Mouse (Mus musculus) heart, adult 2 months (tissue): ENCODE measurements around the gene Hoxc11. TPM values are rescaled to one million over a fixed set of nuclear protein-coding genes. Genes with fewer than 3 reads are reported as not detected.

Source experiments
- DNase-seq, 2 experiments: peaks; one replicate each; pipeline ENCODE4 v3.0.0; 2021
- H3K27ac ChIP-seq: fragments of 200-600 bp; 2 replicates; pipeline ENCODE4 v1.8.1; 2022
- H3K27me3 ChIP-seq: fragments of 200-500 bp; 2 replicates; pipeline ENCODE4 v1.6.1; 2012; ENCODE audit warnings: mild to moderate bottlenecking, low read length, inconsistent platforms, mixed read lengths; ENCODE audit not compliant: control insufficient read depth, insufficient read depth
- H3K36me3 ChIP-seq: fragments of 200-500 bp; 2 replicates; pipeline ENCODE4 v1.6.1; 2012; ENCODE audit warnings: low read length, inconsistent platforms; ENCODE audit not compliant: control insufficient read depth, insufficient read depth
- H3K4me1 ChIP-seq: fragments of 200-500 bp; 2 replicates; pipeline ENCODE4 v1.6.1; 2011; ENCODE audit warnings: low read length; ENCODE audit not compliant: control insufficient read depth, insufficient read depth
- H3K4me3 ChIP-seq: fragments of 200-600 bp; 2 replicates; pipeline ENCODE4 v1.8.1; 2022
- H3K79me2 ChIP-seq: fragments of 200-500 bp; replicated peaks from 2 replicates; pipeline ENCODE4 v1.6.1; 2012; ENCODE audit warnings: mild to moderate bottlenecking, inconsistent platforms, low read length, moderate library complexity, mixed read lengths; ENCODE audit not compliant: control insufficient read depth, insufficient read depth
- H3K9ac ChIP-seq: fragments of 200-500 bp; 2 replicates; pipeline ENCODE4 v1.6.1; 2012; ENCODE audit warnings: low read depth, mild to moderate bottlenecking, control low read depth, inconsistent platforms, low read length, mixed read lengths
- CTCF ChIP-seq: fragments of 200-600 bp; IDR thresholded peaks from 2 replicates; pipeline ENCODE4 v1.8.1; 2022; ENCODE audit warnings: antibody characterized with exemption, mild to moderate bottlenecking, moderate library complexity
- EP300 ChIP-seq: fragments of 200-500 bp; IDR thresholded peaks from 2 replicates; pipeline ENCODE4 v1.6.1; 2011; ENCODE audit warnings: low read depth, low read length, control low read depth; ENCODE audit not compliant: insufficient read depth
- POLR2A ChIP-seq: fragments of 200-500 bp; IDR thresholded peaks from 2 replicates; pipeline ENCODE4 v1.6.1; 2011; ENCODE audit warnings: mild to moderate bottlenecking, low read depth, low read length, control low read depth; ENCODE audit not compliant: insufficient read depth
- WGBS: fragments of 180-500 bp; shearing (Covaris S2); methylation state at CpG from one replicate; pipeline ENCODE4 v1.1.7; 2018; 5-methylcytosine and 5-hydroxymethylcytosine counted together
- intact Hi-C: fragments of 180-260 bp; cut with DNase I; formaldehyde crosslinking; loops from one replicate; pipeline ENCODE4 v1.15.1; 2025
- polyA plus RNA-seq: library from polyadenylated mRNA; depleted of rRNA; stranded (reverse); fragments of >200 nt; gene quantifications from 2 replicates; pipeline ENCODE4 v1.2.3, GENCODE M21; 2012
- total RNA-seq, 2 experiments: library from RNA; stranded (reverse); gene quantifications; 2 replicates each; pipeline ENCODE4 v1.2.3; 2021

The Hoxc11 gene
- total and polyA plus RNA-seq, 3 experiments = not detected

DNA sequence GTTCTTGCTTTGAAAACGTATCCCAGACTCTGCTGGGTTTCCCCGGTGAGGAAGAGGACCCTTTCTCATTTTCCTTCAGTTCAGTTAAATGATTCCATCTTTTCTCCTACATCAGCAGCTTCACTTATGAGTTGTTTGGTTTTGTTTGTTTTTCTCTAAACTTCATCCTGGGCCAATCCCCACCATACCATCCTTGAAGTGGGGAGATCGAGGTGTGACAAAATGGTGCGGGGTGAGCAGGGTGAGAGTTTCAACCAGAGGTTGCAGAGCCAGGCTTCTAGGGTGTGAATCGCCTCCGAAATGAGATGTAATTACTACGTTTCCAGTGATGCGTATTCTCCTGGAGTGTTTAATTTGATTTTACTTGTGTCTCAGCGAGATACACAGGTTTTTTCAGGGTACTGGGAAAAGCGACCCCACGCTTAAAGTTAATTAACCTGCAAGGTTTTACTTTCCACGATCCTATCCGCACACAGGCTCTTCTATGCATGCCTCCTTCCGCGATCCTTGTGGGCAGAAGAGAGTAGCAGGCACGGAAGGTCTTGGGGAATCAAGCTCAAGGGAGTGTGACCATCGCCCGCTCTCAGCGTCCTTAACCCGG is 36.2 kb upstream of the Hoxc11 start:
- TF ChIP-seq POLR2A = no peak
- no peak for TF ChIP-seq EP300
- TF ChIP-seq CTCF = no peak
- DNase-seq = no peak
- intact Hi-C loops = no loop called here
- 5% methylated on average over 20 of the region's 20 CpGs for WGBS
- Histone ChIP-seq H3K27me3 (peaks cover 31% of the 10 kb centered on the region), H3K4me3 (no peak overlapping the region), H3K36me3 (no peaks in the 10 kb centered on the region), H3K9ac (no peak overlapping the region), H3K27ac (no peak overlapping the region), H3K79me2 (no peaks in the 10 kb centered on the region), H3K4me1 (no peaks in the 10 kb centered on the region)

- intact Hi-C loops = no loop called here
- no peak overlapping the region for H3K4me3 ChIP-seq
- no peaks in the 10 kb centered on the region for H3K4me1 ChIP-seq
- no peak overlapping the region for H3K27ac ChIP-seq
- no peak for DNase-seq
- TF ChIP-seq CTCF (no peak), EP300 (no peak), POLR2A (no peak)
- peaks cover 28% of the 10 kb centered on the region for H3K27me3 ChIP-seq
- no peaks in the 10 kb centered on the region for H3K79me2 ChIP-seq
- WGBS = 4% methylated on average over 7 of the region's 7 CpGs
- no peaks in the 10 kb centered on the region for H3K36me3 ChIP-seq
- H3K9ac ChIP-seq = no peak overlapping the region
These were observed 35.5 kb upstream of the Hoxc11 start for GRCm38 (mm10) chr15:102918611-102919265.

DNA sequence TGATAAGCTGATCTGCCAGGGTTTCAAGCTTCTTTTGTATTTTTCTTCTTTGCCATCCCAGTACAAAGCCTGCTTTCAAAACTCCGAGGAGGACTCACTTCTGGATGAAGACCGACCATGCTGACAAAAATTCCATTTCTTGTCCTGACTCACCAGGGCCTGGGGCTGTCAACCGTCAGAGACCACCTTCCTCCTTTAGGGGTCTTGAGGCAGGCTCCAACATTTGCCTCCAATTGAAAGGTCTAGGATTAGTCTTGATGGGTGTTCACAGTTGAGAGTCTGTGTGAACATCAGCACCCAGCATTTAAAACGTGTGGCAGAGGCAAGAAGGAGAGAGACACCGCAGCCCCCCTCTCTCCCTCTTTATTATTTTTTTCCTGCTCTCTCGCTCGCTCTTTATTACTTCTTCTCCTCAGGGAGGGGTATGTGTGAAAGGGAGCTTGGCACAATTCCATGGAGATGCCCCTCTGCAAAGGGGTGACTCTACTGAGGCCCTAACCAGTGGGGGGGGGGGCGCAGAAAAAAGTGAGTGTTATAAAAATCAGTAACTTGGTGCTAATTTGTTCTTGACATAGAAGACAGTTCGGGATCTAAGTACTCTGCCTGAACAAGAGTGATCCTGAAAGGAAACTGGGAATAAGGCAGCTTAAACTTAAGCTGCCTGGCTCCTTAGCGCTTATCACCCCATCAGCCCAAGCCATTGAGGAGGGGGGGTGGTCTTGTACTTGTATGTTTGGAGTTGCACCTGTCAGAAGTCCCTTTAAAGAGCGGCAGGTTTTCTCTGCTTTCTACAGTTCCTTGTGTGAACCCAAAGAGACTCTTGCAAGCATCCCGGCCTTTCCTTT is 34.7 kb upstream of the Hoxc11 start:
- Histone ChIP-seq H3K4me3 (no peak overlapping the region), H3K4me1 (no peaks in the 10 kb centered on the region), H3K79me2 (no peaks in the 10 kb centered on the region), H3K9ac (no peak overlapping the region), H3K36me3 (no peaks in the 10 kb centered on the region), H3K27me3 (peaks cover 28% of the 10 kb centered on the region), H3K27ac (no peak overlapping the region)
- TF ChIP-seq POLR2A (no peak), CTCF (no peak), EP300 (no peak)
- 7% methylated on average over 12 of the region's 12 CpGs for WGBS
- no peak for DNase-seq
- intact Hi-C loops = no loop called here

- Histone ChIP-seq H3K79me2 (no peaks in the 10 kb centered on the region), H3K4me1 (no peaks in the 10 kb centered on the region), H3K27me3 (peaks cover 30% of the 10 kb centered on the region), H3K4me3 (no peak overlapping the region), H3K36me3 (no peaks in the 10 kb centered on the region), H3K9ac (no peak overlapping the region), H3K27ac (no peak overlapping the region)
- peak; percentile 27 to 47 for DNase-seq
- WGBS = 2% methylated on average over 20 of the region's 20 CpGs
- intact Hi-C loops = no loop called here
- no peak for TF ChIP-seq EP300
- TF ChIP-seq POLR2A = no peak
- TF ChIP-seq CTCF = no peak
These were observed 33.6 kb upstream of the Hoxc11 start for GRCm38 (mm10) chr15:102920619-102921018.

- DNase-seq = no peak
- TF ChIP-seq EP300 (no peak), POLR2A (no peak), CTCF (no peak)
- intact Hi-C loops = no loop called here
- H3K9ac ChIP-seq = no peak within 1 kb of the TSS
- peaks cover 30% of the 10 kb centered on the region for H3K27me3 ChIP-seq
- no peaks in the 10 kb centered on the region for H3K79me2 ChIP-seq
- WGBS = 2% methylated on average over 83 of the region's 88 CpGs
- H3K4me3 ChIP-seq = no peak within 1 kb of the TSS
- no peaks in the 10 kb centered on the region for H3K36me3 ChIP-seq
- no peak within 1 kb of the TSS for H3K27ac ChIP-seq
- H3K4me1 ChIP-seq = no peaks in the 10 kb centered on the region
These were observed 32.9 kb upstream of the Hoxc11 start, which contains the start of gene Hoxc13 for GRCm38 (mm10) chr15:102921053-102922011. Hoxc13 (plus strand) TSS chr15:102921103.
